Mouse (Mus musculus) spleen, adult 2 months (tissue): Measurements from ENCODE around the gene Hspa5.

Experiments used
- CTCF ChIP-seq: fragments of 200-500 bp; IDR thresholded peaks from 2 replicates; pipeline ENCODE4 v1.5.1; 2011; ENCODE audit warnings: mild to moderate bottlenecking, inconsistent platforms; ENCODE audit not compliant: insufficient read depth, insufficient read length, insufficient replicate concordance; ENCODE audit errors: extremely low read depth
- POLR2A ChIP-seq: fragments of 200-500 bp; IDR thresholded peaks from 2 replicates; pipeline ENCODE4 v1.6.1; 2011; ENCODE audit warnings: low read depth, low read length, inconsistent platforms

- TF ChIP-seq POLR2A (no peak), CTCF (no peak)
Measured at GRCm38 (mm10) chr2:34750245-34750644, 21.5 kb upstream of the Hspa5 start.
